Mouse (Mus musculus) c-Kit-positive CD71-positive TER-119-positive erythroid progenitor cells, embryonic 14.5 days (primary cell): Measurements from ENCODE around the gene Rab20.

ENCODE experiments used
- DNase-seq: peaks from one replicate; pipeline ENCODE4 v3.0.0-alpha.2; 2013; ENCODE audit warnings: low spot score

Rab20 gene

GRCm38 (mm10) chr8:11404614-11405013 is 73.9 kb downstream of the Rab20 start:
- no peak for DNase-seq

- DNase-seq, result no peak
Measured at GRCm38 (mm10) chr8:11403813-11404212, 74.7 kb downstream of the Rab20 start.
